Mouse (Mus musculus) embryonic stem cell, embryonic (primary cell): ENCODE results near the gene Sox13.

Source experiments
- CTCF ChIA-PET, 4 experiments: fragments of 300-600 bp in 2 of 4; fragments of 350-600 bp in 2 of 4; sonication (Branson Sonifier 250); formaldehyde crosslinking; loops; one replicate each; lab custom pipeline; 2022; ENCODE audit warnings: inconsistent platforms in 2 of 4; lab: Charles Lee
- POLR2A ChIA-PET, 4 experiments: fragments of 300-600 bp in 2 of 4; fragments of 350-600 bp in 2 of 4; sonication (Branson Sonifier 250); formaldehyde crosslinking; loops; one replicate each; lab custom pipeline; 2022; ENCODE audit warnings: antibody characterized with exemption in 4 of 4, inconsistent platforms in 1 of 4; lab: Charles Lee

Gene Sox13

GRCm38 (mm10) chr1:133396693-133397092 is 27.5 kb downstream of the Sox13 start:
- ChIA-PET CTCF (interaction anchor here in 3 of 4 experiments (0.8 to 2.3 kb wide), 5 partner anchors 11 to 96 kb away, joined by 3 to 14 read pairs (median 4); no protein-coding TSS in a partner anchor), POLR2A (interaction anchor here in 3 of 4 experiments (0.7 to 3.3 kb wide), 13 partner anchors 10 to 298 kb away, joined by 3 to 20 read pairs (median 6); no protein-coding TSS in a partner anchor)

GRCm38 (mm10) chr1:133394702-133395101 is 29.5 kb downstream of the Sox13 start:
- ChIA-PET POLR2A (interaction anchor here in 2 of 4 experiments (0.6 to 1.8 kb wide), 4 partner anchors 9 to 360 kb away, joined by 4 to 9 read pairs (median 6); no protein-coding TSS in a partner anchor), CTCF (interaction anchor here in 3 of 4 experiments (0.6 to 1.9 kb wide), 4 partner anchors 8 to 215 kb away, joined by 4 to 6 read pairs (median 5); partner anchors contain the start of gene Snrpe (in 1 of the 3))

- ChIA-PET CTCF (interaction anchor here in 3 of 4 experiments (0.6 to 2.4 kb wide), 5 partner anchors 8 to 226 kb away, joined by 3 to 9 read pairs (median 3); no protein-coding TSS in a partner anchor), POLR2A (interaction anchor here in 3 of 4 experiments (0.6 to 2.8 kb wide), 8 partner anchors 9 to 223 kb away, joined by 3 to 12 read pairs (median 3); partner anchors contain the start of genes Etnk2 (in 1 of the 3) and Snrpe (in 1 of the 3))
Measured at GRCm38 (mm10) chr1:133387539-133388268, 36.5 kb downstream of the Sox13 start.

- ChIA-PET CTCF (interaction anchor here (0.5 to 2.4 kb wide), 50 partner anchors 9 to 915 kb away, joined by 3 to 15 read pairs (median 4); partner anchors contain the start of genes Snrpe (in 3 of the 4), Etnk2 (in 2 of the 4) and Sox13 (in 1 of the 4)), POLR2A (interaction anchor here in 3 of 4 experiments (1.0 to 2.9 kb wide), 13 partner anchors 9 to 225 kb away, joined by 3 to 14 read pairs (median 7); partner anchors contain the start of genes Etnk2 (in 1 of the 3) and Snrpe (in 1 of the 3))
Measured at GRCm38 (mm10) chr1:133386209-133386608, 38.0 kb downstream of the Sox13 start.

- POLR2A ChIA-PET, result interaction anchor here (0.6 to 2.9 kb wide), 34 partner anchors 10 to 282 kb away, joined by 3 to 14 read pairs (median 4); partner anchors contain the start of genes Snrpe (in 2 of the 4) and Etnk2 (in 1 of the 4)
- CTCF ChIA-PET, result interaction anchor here (0.6 to 2.4 kb wide), 71 partner anchors 9 to 914 kb away, joined by 3 to 15 read pairs (median 4); partner anchors contain the start of genes Etnk2 (in 3 of the 4), Snrpe (in 3 of the 4) and Sox13 (in 2 of the 4)
Measured at GRCm38 (mm10) chr1:133385506-133385905, 38.7 kb downstream of the Sox13 start.

- ChIA-PET CTCF (interaction anchor here (0.6 to 5.2 kb wide), 14 partner anchors 14 to 724 kb away, joined by 3 to 47 read pairs (median 4); partner anchors contain the start of genes Snrpe (in 2 of the 4) and Etnk2 (in 1 of the 4)), POLR2A (interaction anchor here (0.6 to 6.7 kb wide), 14 partner anchors 8 to 228 kb away, joined by 3 to 49 read pairs (median 4); partner anchors contain the start of genes Etnk2 (in 1 of the 4) and Snrpe (in 1 of the 4))
Measured at GRCm38 (mm10) chr1:133383157-133383783, 40.9 kb downstream of the Sox13 start.

GRCm38 (mm10) chr1:133382552-133383155 is 41.5 kb downstream of the Sox13 start:
- CTCF ChIA-PET, result interaction anchor here (0.5 to 5.2 kb wide), 28 partner anchors 12 to 1412 kb away, joined by 3 to 47 read pairs (median 4); partner anchors contain the start of genes Snrpe (in 4 of the 4) and Etnk2 (in 1 of the 4)
- POLR2A ChIA-PET, result interaction anchor here in 3 of 4 experiments (0.6 to 6.7 kb wide), 17 partner anchors 11 to 853 kb away, joined by 3 to 49 read pairs (median 3); partner anchors contain the start of genes Etnk2 (in 1 of the 3) and Snrpe (in 1 of the 3)

- ChIA-PET POLR2A (interaction anchor here in 3 of 4 experiments (0.6 to 6.7 kb wide), 17 partner anchors 14 to 854 kb away, joined by 3 to 49 read pairs (median 3); partner anchors contain the start of genes Etnk2 (in 2 of the 3) and Snrpe (in 1 of the 3)), CTCF (interaction anchor here (0.5 to 5.2 kb wide), 31 partner anchors 8 to 1529 kb away, joined by 3 to 47 read pairs (median 5); partner anchors contain the start of genes Snrpe (in 4 of the 4), Etnk2 (in 1 of the 4) and Sox13 (in 1 of the 4))
Measured at GRCm38 (mm10) chr1:133382008-133382407, 42.2 kb downstream of the Sox13 start.

- CTCF ChIA-PET, result interaction anchor here (0.6 to 5.2 kb wide), 107 partner anchors 8 to 949 kb away, joined by 3 to 47 read pairs (median 4); partner anchors contain the start of genes Snrpe (in 4 of the 4), Etnk2 (in 3 of the 4), Ren1 (in 2 of the 4) and Sox13 (in 2 of the 4)
- POLR2A ChIA-PET, result interaction anchor here in 3 of 4 experiments (0.5 to 6.7 kb wide), 32 partner anchors 10 to 605 kb away, joined by 3 to 49 read pairs (median 4); partner anchors contain the start of genes Etnk2 (in 2 of the 3) and Snrpe (in 1 of the 3)
Measured at GRCm38 (mm10) chr1:133380347-133381065, 43.7 kb downstream of the Sox13 start.

- ChIA-PET POLR2A (interaction anchor here in 3 of 4 experiments (0.6 to 6.7 kb wide), 25 partner anchors 12 to 363 kb away, joined by 3 to 49 read pairs (median 5); partner anchors contain the start of genes Etnk2 (in 1 of the 3), Ren1 (in 1 of the 3) and Snrpe (in 1 of the 3)), CTCF (interaction anchor here (0.6 to 5.2 kb wide), 49 partner anchors 8 to 551 kb away, joined by 3 to 47 read pairs (median 5); partner anchors contain the start of genes Snrpe (in 4 of the 4), Etnk2 (in 2 of the 4) and Sox13 (in 1 of the 4))
Measured at GRCm38 (mm10) chr1:133379986-133380320, 44.2 kb downstream of the Sox13 start.

- ChIA-PET POLR2A (interaction anchor here in 3 of 4 experiments (0.6 to 6.7 kb wide), 21 partner anchors 11 to 363 kb away, joined by 3 to 49 read pairs (median 5); partner anchors contain the start of genes Etnk2 (in 1 of the 3), Ren1 (in 1 of the 3), Snrpe (in 1 of the 3) and Sox13 (in 1 of the 3)), CTCF (interaction anchor here (0.6 to 5.2 kb wide), 37 partner anchors 8 to 1547 kb away, joined by 3 to 47 read pairs (median 8); partner anchors contain the start of genes Snrpe (in 4 of the 4), Etnk2 (in 2 of the 4) and Sox13 (in 1 of the 4))
Measured at GRCm38 (mm10) chr1:133379254-133379985, 44.8 kb downstream of the Sox13 start.

- POLR2A ChIA-PET, result interaction anchor here in 3 of 4 experiments (1.1 to 6.7 kb wide), 10 partner anchors 8 to 236 kb away, joined by 3 to 49 read pairs (median 5); partner anchors contain the start of gene Etnk2 (in 2 of the 3)
Measured at GRCm38 (mm10) chr1:133377547-133377946, 46.6 kb downstream of the Sox13 start.

GRCm38 (mm10) chr1:133375696-133376346 is 48.4 kb downstream of the Sox13 start:
- POLR2A ChIA-PET, result interaction anchor here (0.7 to 1.7 kb wide), 16 partner anchors 8 to 295 kb away, joined by 3 to 9 read pairs (median 3); partner anchors contain the start of gene Etnk2 (in 3 of the 4)
- CTCF ChIA-PET, result interaction anchor here (0.7 to 2.9 kb wide), 10 partner anchors 8 to 234 kb away, joined by 3 to 11 read pairs (median 5); partner anchors contain the start of gene Snrpe (in 1 of the 4)

More at GRCm38 (mm10) chr1:133377547-133377946, 46.6 kb downstream of the Sox13 start:
- CTCF ChIA-PET, result interaction anchor here in 2 of 4 experiments (0.9 to 2.3 kb wide), 7 partner anchors 8 to 70 kb away, joined by 3 to 10 read pairs (median 7); partner anchors contain the start of gene Etnk2 (in 1 of the 2)

- CTCF ChIA-PET, result interaction anchor here in 3 of 4 experiments (0.6 to 1.9 kb wide), 5 partner anchors 8 to 146 kb away, joined by 3 to 13 read pairs (median 4); no protein-coding TSS in a partner anchor
- POLR2A ChIA-PET, result interaction anchor here in 2 of 4 experiments (0.6 to 1.4 kb wide), 3 partner anchors 13 to 294 kb away, joined by 3 to 5 read pairs (median 3); no protein-coding TSS in a partner anchor
Measured at GRCm38 (mm10) chr1:133372113-133372512, 52.1 kb downstream of the Sox13 start.
